Mouse (Mus musculus) liver, postnatal 0 days (tissue): ENCODE measurements around the gene Afdn. TPM values are rescaled to one million over a fixed set of nuclear protein-coding genes. Genes with fewer than 3 reads are reported as not detected.

Experiments
- ATAC-seq: fragments of 200-750 bp; cut with Nextera tagmentation; 2 replicates; pipeline ENCODE4 v1.8.0; 2017; ENCODE audit warnings: mild to moderate bottlenecking, moderate library complexity
- DNase-seq: peaks from one replicate; pipeline ENCODE4 v3.0.0-alpha.2; 2016
- H3K27ac ChIP-seq: fragments of 300-500 bp; sonication (generic); 2 replicates; pipeline ENCODE4 v1.5.1; 2014; ENCODE audit warnings: antibody characterized with exemption, moderate library complexity, mild to moderate bottlenecking, low read depth
- H3K27me3 ChIP-seq: fragments of 300-500 bp; sonication (generic); 2 replicates; pipeline ENCODE4 v1.6.1; 2014; ENCODE audit warnings: low read length, control low read depth, mixed read lengths; ENCODE audit not compliant: insufficient read depth
- H3K36me3 ChIP-seq: fragments of 300-500 bp; sonication (generic); replicated peaks from 2 replicates; pipeline ENCODE4 v1.6.1; 2014; ENCODE audit warnings: mild to moderate bottlenecking, control low read depth, low read length, moderate library complexity, mixed read lengths; ENCODE audit not compliant: insufficient read depth
- H3K4me1 ChIP-seq: fragments of 300-500 bp; sonication (generic); 2 replicates; pipeline ENCODE4 v1.6.1; 2014; ENCODE audit warnings: antibody characterized with exemption, mild to moderate bottlenecking, control low read depth; ENCODE audit not compliant: insufficient read depth
- H3K4me2 ChIP-seq: fragments of 300-500 bp; sonication (generic); 2 replicates; pipeline ENCODE4 v1.6.1; 2014; ENCODE audit warnings: low read depth, mild to moderate bottlenecking, low read length, moderate library complexity, mixed read lengths
- H3K4me3 ChIP-seq: fragments of 300-500 bp; sonication (generic); 2 replicates; pipeline ENCODE4 v1.5.1; 2014; ENCODE audit warnings: low read depth, low read length
- H3K9ac ChIP-seq: fragments of 300-500 bp; sonication (generic); replicated peaks from 2 replicates; pipeline ENCODE4 v1.6.1; 2014; ENCODE audit warnings: mild to moderate bottlenecking, moderate library complexity
- H3K9me3 ChIP-seq: fragments of 300-500 bp; sonication (generic); 2 replicates; pipeline ENCODE4 v1.6.1; 2016; ENCODE audit warnings: mild to moderate bottlenecking, control low read depth, low read length, mixed read lengths
- CTCF ChIP-seq: sonication (generic); IDR thresholded peaks from 2 replicates; pipeline ENCODE4 v1.5.1; 2016; ENCODE audit warnings: antibody characterized with exemption, low read depth
- EP300 ChIP-seq: IDR thresholded peaks from 2 replicates; pipeline ENCODE4 v1.6.1; 2016; ENCODE audit warnings: antibody characterized with exemption, low read depth, mild to moderate bottlenecking
- WGBS: fragments of 180-500 bp; shearing (Covaris S2); extraction: QIAGEN DNeasy Blood & Tissue Kit; methylation state at CpG from one replicate; pipeline ENCODE4 v1.1.7; 2014; ENCODE audit not compliant: insufficient replicate concordance; 5-methylcytosine and 5-hydroxymethylcytosine counted together
- polyA plus RNA-seq: library from polyadenylated mRNA; unstranded; fragments of >200 nt; fragmentation: Nextera tagmentation; extraction: Ambion mirVana; gene quantifications from 2 replicates; pipeline ENCODE4 v1.2.1, GENCODE M21; 2015

The Afdn gene
- 20.6 and 25.0 TPM in 2 replicates for polyA plus RNA-seq

DNA sequence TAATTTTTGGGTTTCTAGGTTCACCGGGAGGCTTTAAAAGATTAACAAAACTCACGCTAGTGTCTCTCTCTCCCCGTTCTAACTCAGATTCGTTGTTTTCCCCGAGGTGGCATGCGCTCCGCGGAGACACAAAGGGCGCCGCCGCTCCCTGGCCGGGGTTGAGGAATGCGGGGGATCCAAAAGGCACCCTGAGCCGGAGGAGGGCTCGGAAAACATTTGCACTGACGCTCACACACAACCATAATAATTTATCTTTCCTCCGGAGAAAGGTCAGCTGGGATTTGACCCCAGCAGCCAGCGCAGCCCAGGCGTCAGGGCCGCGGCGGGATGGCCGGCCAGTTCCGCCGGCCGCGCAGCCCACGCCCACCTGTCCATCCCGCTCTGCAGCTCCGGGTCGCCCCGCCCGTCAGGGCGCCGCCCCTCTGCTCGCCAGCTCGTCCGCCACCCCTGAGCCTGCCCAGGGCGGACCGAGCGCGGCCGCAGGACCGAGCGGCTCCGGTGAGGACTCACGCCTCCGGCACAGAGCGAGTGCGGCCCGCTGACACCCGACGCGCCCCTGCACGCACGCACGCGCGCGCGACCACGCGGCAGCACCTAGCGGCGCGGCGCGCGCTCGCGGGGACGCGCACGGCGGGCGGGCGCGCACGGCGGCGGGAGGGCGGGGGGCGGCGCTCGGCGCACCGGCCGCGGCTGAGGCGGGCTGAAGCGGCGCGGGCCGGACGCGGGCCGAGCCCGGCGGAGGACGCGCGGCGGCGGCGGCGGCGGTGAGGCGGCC is at the start of gene Afdn:
Afdn (plus strand) TSS at position 687 of the 775 bp plus-strand sequence.
- DNase-seq (peak; percentile 80), ATAC-seq (peak; percentile 95)
- H3K4me1 ChIP-seq, result peaks cover 3% of the 10 kb centered on the region; the same call in 1 of the 2 replicates
- peak within 1 kb of the TSS; percentile 81 for H3K27ac ChIP-seq
- H3K9me3 ChIP-seq, result no peaks in the 10 kb centered on the region
- peaks cover 18% of the 10 kb centered on the region for H3K27me3 ChIP-seq
- H3K4me3 ChIP-seq, result peak within 1 kb of the TSS; percentile 67
- no peaks in the 10 kb centered on the region for H3K36me3 ChIP-seq
- no peak for TF ChIP-seq EP300
- TF ChIP-seq CTCF, result no peak
- 1% methylated on average over 80 of the region's 108 CpGs for WGBS
- peak within 1 kb of the TSS; percentile 84 for H3K4me2 ChIP-seq
- H3K9ac ChIP-seq, result peak within 1 kb of the TSS; percentile 67

DNA sequence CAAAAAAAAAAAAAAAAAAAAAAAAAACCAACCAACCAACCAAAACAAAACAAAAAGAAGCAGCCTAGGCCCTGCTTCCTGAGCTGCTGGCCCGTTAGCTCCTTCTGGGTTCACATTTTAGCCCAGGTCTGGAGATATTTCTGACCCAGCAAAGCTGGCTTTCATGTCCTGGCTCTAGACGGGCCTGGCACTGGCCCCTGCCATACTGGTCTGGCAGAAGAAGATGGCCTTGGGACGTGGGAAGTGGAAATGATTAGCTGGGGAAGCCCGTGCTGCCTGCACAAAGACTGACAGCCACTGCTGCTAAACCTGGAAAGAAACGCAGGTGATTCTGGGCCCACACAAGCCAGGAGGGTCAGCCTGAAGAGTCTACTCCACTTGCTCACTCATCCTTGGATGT is 49.2 kb upstream of the Afdn start:
- Histone ChIP-seq H3K4me2 (no peak overlapping the region), H3K27me3 (no peaks in the 10 kb centered on the region), H3K9ac (no peak overlapping the region), H3K27ac (no peak overlapping the region), H3K36me3 (no peaks in the 10 kb centered on the region), H3K4me3 (no peak overlapping the region), H3K4me1 (0 out of 2 replicates have a peak, but pooled peaks cover 3% of the 10 kb centered on the region), H3K9me3 (no peaks in the 10 kb centered on the region)
- ATAC-seq (no peak), DNase-seq (no peak)
- no peak for TF ChIP-seq CTCF
- TF ChIP-seq EP300, result no peak
- WGBS, result 54% methylated on average over 5 of the region's 5 CpGs

DNA sequence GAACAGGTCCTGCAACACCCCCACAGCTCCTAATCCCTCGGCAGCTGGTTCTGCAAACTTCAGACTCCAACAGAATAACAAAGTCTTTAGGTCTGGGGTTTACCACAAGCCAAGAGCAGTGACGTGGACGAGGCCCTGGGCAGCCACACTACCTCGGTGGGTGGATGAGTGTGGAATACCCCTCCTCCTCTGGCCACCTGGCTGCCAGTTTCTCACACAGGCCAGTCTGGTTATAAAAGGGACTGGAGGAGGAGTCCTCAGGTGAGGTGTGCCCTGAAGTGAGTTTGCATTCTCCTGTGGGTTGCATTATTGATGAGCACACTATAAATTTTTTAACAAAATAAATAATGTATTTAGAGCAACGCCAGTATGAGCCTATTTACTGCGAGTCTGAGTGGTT is 48.2 kb upstream of the Afdn start:
- Histone ChIP-seq H3K27ac (no peak overlapping the region), H3K4me2 (no peak overlapping the region), H3K4me3 (no peak overlapping the region), H3K4me1 (0 out of 2 replicates have a peak, but pooled peaks cover 3% of the 10 kb centered on the region), H3K9me3 (no peaks in the 10 kb centered on the region), H3K27me3 (no peaks in the 10 kb centered on the region), H3K9ac (no peak overlapping the region), H3K36me3 (no peaks in the 10 kb centered on the region)
- DNase-seq (no peak), ATAC-seq (no peak)
- TF ChIP-seq CTCF, result no peak
- TF ChIP-seq EP300, result no peak
- WGBS, result 61% methylated on average over 6 of the region's 6 CpGs

DNA sequence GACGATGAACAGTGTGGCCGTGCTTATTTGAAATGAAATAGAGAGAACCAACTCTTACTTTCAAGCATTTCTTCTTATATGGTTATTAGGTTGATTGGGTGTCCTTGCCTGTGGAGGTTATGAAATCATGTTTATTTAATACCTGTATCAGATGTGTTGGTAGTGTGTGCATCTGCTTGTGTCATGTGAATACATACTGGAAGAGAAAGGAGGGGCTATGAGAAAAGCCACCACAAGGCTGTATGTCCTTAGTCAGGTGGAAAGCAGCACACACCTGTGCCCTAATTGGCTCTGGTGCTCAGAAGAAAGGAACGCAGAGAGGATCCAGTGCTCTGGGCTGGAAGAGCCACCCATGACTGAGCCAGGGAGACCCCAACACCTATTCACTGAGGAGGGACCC is 47.8 kb upstream of the Afdn start:
- Histone ChIP-seq H3K4me2 (no peak overlapping the region), H3K36me3 (no peaks in the 10 kb centered on the region), H3K9me3 (no peaks in the 10 kb centered on the region), H3K27me3 (no peaks in the 10 kb centered on the region), H3K4me3 (no peak overlapping the region), H3K4me1 (0 out of 2 replicates have a peak, but pooled peaks cover 3% of the 10 kb centered on the region), H3K27ac (no peak overlapping the region), H3K9ac (no peak overlapping the region)
- 95% methylated on average over 3 of the region's 3 CpGs for WGBS
- no peak for TF ChIP-seq CTCF
- no peak for TF ChIP-seq EP300
- ATAC-seq (no peak), DNase-seq (no peak)

DNA sequence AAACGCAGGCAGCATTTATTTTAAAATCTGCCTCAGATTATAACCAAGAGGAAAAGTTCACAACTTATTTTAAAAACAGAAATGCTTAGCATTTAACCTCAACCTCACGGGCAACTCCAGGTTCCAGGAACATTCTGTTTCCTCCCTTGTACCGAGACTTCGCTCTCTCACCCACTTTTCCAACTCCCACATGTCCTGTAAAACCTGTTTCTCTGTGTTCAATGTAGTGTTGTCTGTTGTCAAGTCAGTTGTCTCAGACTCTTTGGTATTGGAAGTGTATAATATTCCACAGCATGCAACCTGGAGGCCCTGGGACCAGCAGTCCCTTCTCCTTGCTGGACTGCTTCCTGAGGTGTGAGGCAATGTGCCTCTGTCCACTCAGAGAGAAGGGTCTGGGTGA is 46.2 kb upstream of the Afdn start:
- Histone ChIP-seq H3K4me3 (no peak overlapping the region), H3K27me3 (no peaks in the 10 kb centered on the region), H3K4me2 (no peak overlapping the region), H3K36me3 (no peaks in the 10 kb centered on the region), H3K4me1 (0 out of 2 replicates have a peak, but pooled peaks cover 3% of the 10 kb centered on the region), H3K9me3 (no peaks in the 10 kb centered on the region), H3K9ac (no peak overlapping the region), H3K27ac (no peak overlapping the region)
- 77% methylated on average over 4 of the region's 4 CpGs for WGBS
- no peak for ATAC-seq
- TF ChIP-seq EP300 (no peak), CTCF (no peak)
- DNase-seq, result no peak

DNA sequence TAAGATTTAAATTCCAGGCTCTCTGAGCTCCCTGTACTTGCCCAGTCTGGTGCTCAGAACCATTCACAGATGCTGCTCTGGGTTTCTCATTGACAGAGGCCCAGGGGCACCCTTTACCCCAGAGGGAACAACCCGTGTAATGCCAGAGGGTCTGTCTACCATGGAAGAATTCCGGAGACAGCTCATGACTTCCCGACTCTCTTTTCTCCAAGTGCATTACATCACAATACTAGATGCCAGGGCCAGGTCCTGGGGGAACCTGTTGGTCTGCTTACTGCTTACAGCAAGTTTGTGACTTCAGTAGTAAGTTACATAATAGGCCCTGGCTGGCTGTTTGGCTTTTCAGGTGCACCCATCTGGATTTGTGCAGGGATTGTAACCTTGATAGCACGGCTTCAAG is 45.7 kb upstream of the Afdn start:
- 0 out of 2 replicates have a peak, but pooled peaks cover 3% of the 10 kb centered on the region for H3K4me1 ChIP-seq
- 67% methylated on average over 4 of the region's 4 CpGs for WGBS
- ATAC-seq (no peak), DNase-seq (no peak)
- no peak overlapping the region for H3K4me3 ChIP-seq
- no peaks in the 10 kb centered on the region for H3K9me3 ChIP-seq
- H3K27me3 ChIP-seq, result no peaks in the 10 kb centered on the region
- H3K9ac ChIP-seq, result no peak overlapping the region
- TF ChIP-seq CTCF (no peak), EP300 (no peak)
- H3K4me2 ChIP-seq, result no peak overlapping the region
- no peak overlapping the region for H3K27ac ChIP-seq
- no peaks in the 10 kb centered on the region for H3K36me3 ChIP-seq
